Mouse (Mus musculus) cerebellum, adult 9-10 months (tissue): ENCODE results near the gene Olfr1475.
"Not testable (repeated sequence)": the region's sequence is repeated elsewhere in the genome, so short reads cannot be mapped to it uniquely, and the experiment has no call there.

Experiments
- DNase-seq: peaks from one replicate; pipeline ENCODE4 v3.0.0; 2022

Olfr1475 gene

GRCm38 (mm10) chr19:13480096-13480495 lies at the start of gene Olfr1475:
Gene Olfr1475 (minus strand): TSS chr19:13480196.
- no peak for DNase-seq

- DNase-seq = no peak
Measured at GRCm38 (mm10) chr19:13527613-13528012, 47.6 kb upstream of the Olfr1475 start, which contains the start of gene Olfr1480. Gene Olfr1480 (plus strand): TSS chr19:13527913.

GRCm38 (mm10) chr19:13500246-13500645 lies 20.2 kb upstream of the Olfr1475 start, which contains the start of gene Olfr1477:
Gene Olfr1477 (plus strand): TSS chr19:13500546.
- no peak for DNase-seq

- not testable (repeated sequence) for DNase-seq
Measured at GRCm38 (mm10) chr19:13469265-13469664, 10.7 kb downstream of the Olfr1475 start, which contains the start of gene Olfr1474. Gene Olfr1474 (plus strand): TSS chr19:13469565.

DNA sequence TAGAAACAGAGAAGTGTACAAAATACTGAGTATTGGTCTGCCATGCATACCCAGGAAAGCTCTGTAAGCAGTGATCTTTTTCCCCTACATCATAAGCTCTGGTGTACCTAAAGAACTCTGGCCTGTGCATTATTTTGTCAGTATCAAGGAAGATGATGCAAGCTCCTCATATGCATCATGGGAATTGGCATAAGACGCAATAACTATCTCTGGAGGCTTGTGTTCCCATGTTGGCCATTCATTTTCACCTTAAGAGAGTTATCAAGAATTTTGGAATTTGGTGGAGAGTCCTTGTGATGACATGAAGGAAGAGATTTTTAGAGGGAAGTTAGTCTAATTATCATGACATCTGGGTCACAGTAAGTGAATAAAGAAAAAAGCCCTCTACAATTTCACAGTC lies 24.0 kb downstream of the Olfr1475 start, which contains the start of gene Olfr1472:
Gene Olfr1472, minus strand, starts transcription at position 101 of the 400 bp plus-strand sequence.
- DNase-seq = no peak

DNA sequence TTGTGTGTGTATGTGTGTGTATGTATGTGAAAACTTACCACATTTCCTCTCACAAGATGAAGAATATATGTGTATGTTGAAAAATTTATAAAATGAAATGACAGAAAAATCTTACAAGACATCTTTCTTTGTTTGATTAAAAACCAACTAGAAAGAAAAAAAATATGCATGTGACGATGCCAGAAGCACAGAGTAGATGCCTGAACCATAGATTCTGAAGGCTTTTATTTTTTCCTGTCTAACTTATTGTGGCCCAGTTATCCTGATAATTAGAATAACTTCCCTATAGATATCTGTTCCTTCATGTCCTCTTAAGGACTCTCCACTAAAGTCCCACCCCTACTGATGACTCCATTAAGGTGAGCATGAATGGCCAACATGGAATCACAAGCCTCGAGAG lies 36.9 kb downstream of the Olfr1475 start, which contains the start of gene Olfr1471:
Gene Olfr1471, plus strand, starts transcription at position 301 of the 400 bp plus-strand sequence.
- DNase-seq = not testable (repeated sequence)
